Mouse (Mus musculus) midbrain, postnatal 0 days (tissue): ENCODE measurements around the gene Tmem240. TPM values are rescaled to one million over a fixed set of nuclear protein-coding genes. Genes with fewer than 3 reads are reported as not detected.

ENCODE experiments used
- ATAC-seq: fragments of 200-750 bp; cut with Nextera tagmentation; 2 replicates; pipeline ENCODE4 v1.8.0; 2017; ENCODE audit warnings: moderate number of reproducible peaks, mild to moderate bottlenecking, moderate TSS enrichment, moderate library complexity; ENCODE audit not compliant: low FRiP score
- DNase-seq: peaks from one replicate; pipeline ENCODE4 v3.0.0-alpha.2; 2015; ENCODE audit warnings: low spot score
- H3K27ac ChIP-seq: fragments of 300-500 bp; sonication (generic); 2 replicates; pipeline ENCODE4 v1.5.1; 2014; ENCODE audit warnings: low read depth, mild to moderate bottlenecking, low read length, mixed read lengths
- H3K27me3 ChIP-seq: fragments of 300-500 bp; sonication (generic); 2 replicates; pipeline ENCODE4 v1.6.1; 2014; ENCODE audit warnings: low read length, control low read depth, mixed read lengths; ENCODE audit not compliant: insufficient read depth
- H3K36me3 ChIP-seq: fragments of 300-500 bp; sonication (generic); 2 replicates; pipeline ENCODE4 v1.6.1; 2014; ENCODE audit warnings: low read length, control low read depth, mixed read lengths; ENCODE audit not compliant: insufficient read depth
- H3K4me1 ChIP-seq: fragments of 300-500 bp; sonication (generic); 2 replicates; pipeline ENCODE4 v1.6.1; 2014; ENCODE audit warnings: mild to moderate bottlenecking, control low read depth, antibody characterized with exemption, low read length, mixed read lengths; ENCODE audit not compliant: insufficient read depth
- H3K4me2 ChIP-seq: fragments of 300-500 bp; sonication (generic); 2 replicates; pipeline ENCODE4 v1.6.1; 2014; ENCODE audit warnings: low read depth, mild to moderate bottlenecking, low read length, mixed read lengths; ENCODE audit not compliant: poor library complexity, severe bottlenecking
- H3K4me3 ChIP-seq: fragments of 300-500 bp; sonication (generic); 2 replicates; pipeline ENCODE4 v1.5.1; 2014; ENCODE audit warnings: low read depth, mild to moderate bottlenecking, low read length, moderate library complexity
- H3K9ac ChIP-seq: fragments of 300-500 bp; sonication (generic); replicated peaks from 2 replicates; pipeline ENCODE4 v1.6.1; 2014; ENCODE audit warnings: mild to moderate bottlenecking, low read length, moderate library complexity, mixed read lengths; ENCODE audit not compliant: poor library complexity, severe bottlenecking
- H3K9me3 ChIP-seq: fragments of 300-500 bp; sonication (generic); 2 replicates; pipeline ENCODE4 v1.6.1; 2016; ENCODE audit warnings: low read length, control low read depth
- CTCF ChIP-seq: IDR thresholded peaks from 2 replicates; pipeline ENCODE4 v1.5.1; 2016; ENCODE audit warnings: antibody characterized with exemption, mild to moderate bottlenecking
- WGBS: fragments of 180-500 bp; shearing (Covaris S2); extraction: QIAGEN DNeasy Blood & Tissue Kit; methylation state at CpG from one replicate; pipeline ENCODE4 v1.1.7; 2014; 5-methylcytosine and 5-hydroxymethylcytosine counted together
- polyA plus RNA-seq: library from polyadenylated mRNA; unstranded; fragments of >200 nt; fragmentation: Nextera tagmentation; extraction: Ambion mirVana; gene quantifications from 2 replicates; pipeline ENCODE4 v1.2.1, GENCODE M21; 2015
- total RNA-seq: library from RNA; depleted of rRNA; stranded (reverse); fragments of >200 nt; gene quantifications from 2 replicates; pipeline ENCODE4 v1.2.3, GENCODE M21; 2014

Gene Tmem240
- total and polyA plus RNA-seq, 2 experiments from 2014 or later: 34.9 to 78.0 TPM

- DNase-seq (peak; percentile 86), ATAC-seq (peak; percentile 91)
- H3K9me3 ChIP-seq: no peaks in the 10 kb centered on the region
- H3K9ac ChIP-seq: peak overlapping the region; percentile 87
- H3K4me3 ChIP-seq: peak overlapping the region; percentile 71
- TF ChIP-seq CTCF: peak; percentile 65
- peak overlapping the region; percentile 95 for H3K4me2 ChIP-seq
- H3K27ac ChIP-seq: peak overlapping the region; percentile 97
- 1% methylated on average over 84 of the region's 92 CpGs for WGBS
- H3K36me3 ChIP-seq: no peaks in the 10 kb centered on the region
- H3K27me3 ChIP-seq: no peaks in the 10 kb centered on the region
- peaks cover 18% of the 10 kb centered on the region for H3K4me1 ChIP-seq
Observed at GRCm38 (mm10) chr4:155694482-155695401, 39.9 kb upstream of the Tmem240 start.

DNA sequence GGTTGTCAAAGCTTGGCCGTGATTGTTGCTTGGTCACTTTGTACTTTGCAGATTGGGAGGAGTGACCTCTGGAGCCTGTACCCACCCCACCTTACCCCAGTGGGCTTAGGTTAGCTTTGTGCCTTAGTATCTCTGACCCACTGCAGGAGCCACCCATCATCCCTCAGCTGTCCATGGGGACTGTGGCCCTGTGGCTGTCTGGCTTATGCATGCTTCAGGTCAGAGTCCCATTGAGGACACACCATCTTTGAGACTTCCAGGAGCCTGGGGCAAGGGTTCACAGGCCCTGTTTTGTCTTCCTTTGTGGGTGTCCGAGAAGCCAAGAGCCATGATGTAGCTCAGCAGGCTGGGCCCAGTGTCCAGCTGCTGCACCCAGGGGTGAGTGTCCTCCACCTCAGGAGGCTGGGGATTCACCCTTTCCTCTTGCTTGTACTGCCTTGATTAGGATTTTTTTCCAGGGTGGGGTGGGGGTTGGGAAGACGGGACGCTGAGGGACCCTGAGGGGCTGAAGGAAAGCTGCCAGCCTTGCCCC is 39.0 kb upstream of the Tmem240 start:
- Histone ChIP-seq H3K27ac (peak overlapping the region; percentile 97; the same call in 1 of the 2 replicates), H3K4me2 (peak overlapping the region; percentile 95), H3K9me3 (no peaks in the 10 kb centered on the region), H3K4me1 (peaks cover 18% of the 10 kb centered on the region), H3K36me3 (no peaks in the 10 kb centered on the region), H3K4me3 (peak overlapping the region; percentile 71), H3K27me3 (no peaks in the 10 kb centered on the region), H3K9ac (peak overlapping the region; percentile 87)
- no peak for TF ChIP-seq CTCF
- 82% methylated on average over 4 of the region's 4 CpGs for WGBS
- no peak for DNase-seq
- ATAC-seq: no peak

GRCm38 (mm10) chr4:155696261-155697255 is 38.0 kb upstream of the Tmem240 start:
- H3K36me3 ChIP-seq: no peaks in the 10 kb centered on the region
- H3K27ac ChIP-seq: no peak overlapping the region
- peak overlapping the region; percentile 71 for H3K4me3 ChIP-seq
- peak overlapping the region; percentile 95 for H3K4me2 ChIP-seq
- H3K27me3 ChIP-seq: no peaks in the 10 kb centered on the region
- 80% methylated on average over 16 of the region's 16 CpGs for WGBS
- H3K9ac ChIP-seq: peak overlapping the region; percentile 87
- ATAC-seq (no peak), DNase-seq (no peak)
- H3K9me3 ChIP-seq: no peaks in the 10 kb centered on the region
- TF ChIP-seq CTCF: no peak
- H3K4me1 ChIP-seq: peaks cover 18% of the 10 kb centered on the region

GRCm38 (mm10) chr4:155700425-155700824 is 34.2 kb upstream of the Tmem240 start:
- ATAC-seq: no peak
- H3K9ac ChIP-seq: no peak overlapping the region
- no peaks in the 10 kb centered on the region for H3K27me3 ChIP-seq
- peak; percentile 79 for TF ChIP-seq CTCF
- H3K4me2 ChIP-seq: no peak overlapping the region
- DNase-seq: peak; percentile 35
- no peaks in the 10 kb centered on the region for H3K36me3 ChIP-seq
- peaks cover 16% of the 10 kb centered on the region for H3K4me1 ChIP-seq
- H3K4me3 ChIP-seq: no peak overlapping the region
- H3K27ac ChIP-seq: no peak overlapping the region
- no peaks in the 10 kb centered on the region for H3K9me3 ChIP-seq

GRCm38 (mm10) chr4:155703425-155703929 is 31.1 kb upstream of the Tmem240 start:
- no peak for TF ChIP-seq CTCF
- no peaks in the 10 kb centered on the region for H3K27me3 ChIP-seq
- ATAC-seq: no peak

More at GRCm38 (mm10) chr4:155703425-155703929, 31.1 kb upstream of the Tmem240 start:
- no peak for DNase-seq
- no peaks in the 10 kb centered on the region for H3K36me3 ChIP-seq
- H3K4me1 ChIP-seq: peaks cover 3% of the 10 kb centered on the region; the same call in 1 of the 2 replicates
- 96% methylated on average over 4 of the region's 4 CpGs for WGBS
- no peaks in the 10 kb centered on the region for H3K9me3 ChIP-seq
- no peak overlapping the region for H3K9ac ChIP-seq
- H3K4me3 ChIP-seq: no peak overlapping the region
- no peak overlapping the region for H3K4me2 ChIP-seq
- no peak overlapping the region for H3K27ac ChIP-seq
